Mouse (Mus musculus): ENCODE measurements around the gene Mc3r.

The Mc3r gene

GRCm38 (mm10) chr2:172256418-172256817 is 8.1 kb downstream of the Mc3r start:
- no peak for DNase-seq (ENCODE audit: low spot score)

DNA sequence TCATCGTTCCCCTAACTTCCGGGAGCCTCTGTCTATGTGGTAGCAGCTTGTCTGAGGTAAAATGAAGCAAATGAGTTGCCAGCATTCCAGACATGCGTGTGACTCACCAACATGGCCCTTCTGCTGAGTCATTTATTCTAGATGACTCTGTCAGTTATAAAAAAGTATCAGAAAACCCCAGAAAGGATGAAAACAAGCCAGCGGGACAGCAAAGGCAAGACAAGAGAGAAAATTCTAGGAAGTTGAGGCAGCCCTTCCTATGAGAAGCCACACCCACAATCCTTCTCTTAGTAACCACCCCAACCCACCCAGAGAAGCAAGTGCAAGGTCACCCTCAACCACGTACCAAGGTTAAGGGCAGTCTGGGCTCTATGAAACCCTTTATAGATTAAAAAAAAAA is 8.7 kb downstream of the Mc3r start:
- DNase-seq (ENCODE audit: low spot score) = no peak

GRCm38 (mm10) chr2:172257471-172258065 is 9.3 kb downstream of the Mc3r start:
- DNase-seq (ENCODE audit: low spot score) = no peak

DNA sequence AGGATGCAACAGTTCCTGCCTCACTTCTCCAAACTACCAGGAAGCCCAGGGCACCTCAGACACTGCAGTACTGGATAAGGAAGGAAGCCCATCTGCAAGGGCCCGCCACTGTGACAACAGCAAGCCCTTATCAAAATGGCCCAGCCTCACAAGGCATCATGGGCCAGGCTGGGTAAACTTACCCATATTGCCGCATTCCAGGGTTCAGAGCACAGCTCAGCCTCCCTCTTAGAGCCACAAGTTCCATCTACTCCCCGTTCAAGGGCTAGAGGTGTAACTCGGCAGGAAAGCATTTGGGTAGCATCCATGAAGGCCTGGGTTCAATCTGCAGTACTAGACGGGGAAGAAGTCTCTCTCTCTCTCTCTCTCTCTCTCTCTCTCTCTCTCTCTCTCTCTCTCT is 11.8 kb downstream of the Mc3r start:
- no peak for DNase-seq (ENCODE audit: low spot score)

DNA sequence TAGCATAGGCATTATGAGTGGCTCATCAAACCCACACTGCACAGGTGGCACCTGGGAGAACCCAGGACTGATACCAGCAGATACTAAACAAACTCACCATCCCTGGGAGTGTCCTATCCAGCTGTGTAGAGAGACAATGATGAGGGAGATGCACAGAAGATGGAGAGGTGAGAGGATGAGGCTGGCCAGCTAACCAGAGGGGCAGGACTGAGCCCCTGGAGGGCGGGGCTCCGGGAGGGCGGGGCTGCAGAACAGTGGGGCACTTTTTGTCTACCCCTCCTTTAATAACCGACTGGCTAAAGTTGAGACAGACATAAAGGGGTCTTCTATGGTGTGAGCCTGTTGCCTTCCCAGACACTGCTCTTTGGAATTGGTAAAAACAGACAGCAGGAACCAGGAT is 13.1 kb downstream of the Mc3r start:
- no peak for DNase-seq (ENCODE audit: low spot score)

- no peak for DNase-seq (ENCODE audit: low spot score)
These were observed 14.9 kb downstream of the Mc3r start for GRCm38 (mm10) chr2:172263216-172263615.

DNA sequence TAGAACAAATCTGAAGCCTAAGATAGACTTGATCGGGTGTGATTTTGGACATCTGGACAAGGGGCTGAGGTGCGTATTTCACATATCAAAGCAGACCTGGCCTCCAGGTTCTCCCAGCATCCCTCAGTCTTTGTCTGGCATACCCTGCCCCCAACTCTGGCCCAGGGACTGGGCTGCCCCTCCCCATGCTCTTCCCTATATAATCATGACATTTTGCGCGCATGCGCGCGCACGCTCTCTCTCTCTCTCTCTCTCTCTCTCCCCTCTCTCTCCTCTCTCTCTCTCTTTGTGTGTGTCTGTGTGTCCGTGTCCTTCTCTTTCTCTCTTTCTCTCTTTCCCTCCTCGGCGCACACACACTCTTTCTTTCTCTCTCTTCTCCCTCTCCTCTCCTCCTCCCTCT is 21.6 kb downstream of the Mc3r start:
- no peak for DNase-seq (ENCODE audit: low spot score)

- DNase-seq (ENCODE audit: low spot score) = no peak
These were observed 22.2 kb downstream of the Mc3r start for GRCm38 (mm10) chr2:172270485-172270944.

DNA sequence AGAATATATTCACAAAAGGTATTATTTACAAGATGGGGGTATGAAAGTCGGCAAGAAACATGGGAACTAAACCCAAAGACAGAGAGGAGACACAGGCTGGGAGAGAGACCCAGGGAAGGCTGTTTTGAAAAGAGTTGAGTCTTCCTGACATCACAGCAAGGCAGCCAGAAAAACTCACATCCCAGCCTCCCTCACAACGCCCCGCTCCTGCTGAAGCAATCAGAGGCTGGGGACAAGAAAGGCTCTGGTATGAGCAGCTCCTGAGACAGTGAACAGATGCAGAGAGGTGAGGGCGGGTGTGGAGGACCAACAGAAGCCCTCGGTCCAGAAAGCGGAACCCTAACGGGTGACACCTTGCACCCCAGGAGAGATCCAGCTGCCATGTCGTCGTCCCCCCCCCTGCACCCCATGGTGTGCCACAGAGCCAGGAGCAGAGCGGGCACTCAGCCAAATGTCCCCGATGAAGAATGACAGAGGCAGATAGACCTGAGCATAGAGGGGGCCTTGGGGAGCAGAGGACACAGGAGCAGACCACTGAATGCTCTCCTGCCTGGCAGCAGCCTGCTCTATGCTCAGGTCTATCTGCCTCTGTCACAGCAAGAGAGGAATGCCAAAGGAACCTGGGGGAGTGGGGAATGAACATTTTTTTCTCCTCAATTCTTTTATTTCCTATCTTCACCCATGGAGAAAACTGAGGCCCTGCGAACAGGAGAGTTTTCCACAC is 22.8 kb downstream of the Mc3r start:
- DNase-seq (ENCODE audit: low spot score) = no peak

DNA sequence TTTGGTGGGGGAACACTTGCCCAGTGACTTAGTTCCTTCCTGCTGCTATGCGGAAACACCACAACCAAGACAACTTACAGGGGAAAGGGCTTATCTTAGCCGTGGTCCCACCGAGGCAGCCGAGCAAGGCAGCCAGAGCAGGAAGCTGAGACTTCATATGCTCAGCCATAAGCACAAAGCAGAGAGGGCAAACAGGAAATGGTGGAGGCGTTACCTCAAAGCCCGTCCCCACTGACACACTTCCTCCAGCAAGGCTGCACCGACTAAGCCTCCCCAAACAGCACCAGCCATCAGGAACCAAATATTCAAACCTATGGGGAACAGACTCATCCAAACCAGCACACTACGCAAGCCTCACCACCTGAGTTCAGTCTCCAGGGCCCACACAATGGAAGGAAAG is 26.4 kb downstream of the Mc3r start:
- no peak for DNase-seq (ENCODE audit: low spot score)

- no peak for DNase-seq (ENCODE audit: low spot score)
These were observed 27.9 kb downstream of the Mc3r start for GRCm38 (mm10) chr2:172276155-172276554.

- DNase-seq (ENCODE audit: low spot score) = no peak
These were observed 30.7 kb downstream of the Mc3r start for GRCm38 (mm10) chr2:172278979-172279378.

DNA sequence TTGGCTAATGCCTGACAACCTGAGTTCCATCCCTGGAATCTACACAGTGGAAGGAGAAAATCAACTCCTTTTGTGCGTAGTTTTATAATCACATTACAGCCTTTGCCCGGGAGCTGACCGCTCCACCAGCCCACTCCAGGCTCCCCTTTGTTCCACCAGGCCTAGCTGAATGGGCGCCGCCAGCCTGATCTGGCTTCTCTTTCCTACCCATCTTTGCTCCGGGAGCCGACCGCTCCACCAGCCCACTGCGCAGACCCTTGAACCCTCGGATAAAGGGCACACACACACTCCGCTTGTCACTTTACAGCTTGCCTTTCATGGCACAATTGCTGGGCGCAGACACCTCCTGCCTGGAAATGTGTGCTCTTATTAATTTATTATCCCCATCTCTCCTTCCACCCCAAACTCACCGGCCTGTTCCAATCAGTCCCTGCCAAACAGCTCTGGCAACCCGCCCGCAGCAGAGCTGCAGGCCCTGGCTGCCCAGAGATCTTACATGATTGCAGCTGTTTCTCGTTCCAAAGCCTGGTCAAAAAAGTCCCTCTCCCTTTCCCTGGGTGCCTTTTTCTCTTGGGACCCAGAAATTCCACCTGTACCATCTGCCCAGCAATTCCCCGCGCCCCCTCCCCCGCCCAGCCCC is 33.9 kb downstream of the Mc3r start:
- no peak for DNase-seq (ENCODE audit: low spot score)

DNA sequence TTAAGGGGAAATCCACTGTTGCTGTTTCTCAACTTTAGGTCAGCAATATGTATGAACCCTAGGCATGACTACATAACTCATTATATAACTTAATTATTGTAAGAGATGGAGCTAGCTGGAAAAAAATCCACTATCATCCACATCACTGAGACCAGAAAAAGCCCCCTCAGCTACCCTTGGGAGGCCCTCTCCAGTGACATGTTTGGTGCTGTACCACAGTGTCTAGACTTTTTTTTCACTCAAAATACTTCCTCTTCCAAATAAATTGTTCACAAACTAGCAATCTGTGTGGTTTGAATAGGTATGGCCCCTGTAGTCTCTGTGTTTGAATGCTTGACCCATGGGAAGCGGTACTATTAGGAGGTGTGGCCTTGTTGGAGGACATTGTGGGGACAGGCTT is 39.4 kb downstream of the Mc3r start:
- DNase-seq (ENCODE audit: low spot score) = no peak

DNA sequence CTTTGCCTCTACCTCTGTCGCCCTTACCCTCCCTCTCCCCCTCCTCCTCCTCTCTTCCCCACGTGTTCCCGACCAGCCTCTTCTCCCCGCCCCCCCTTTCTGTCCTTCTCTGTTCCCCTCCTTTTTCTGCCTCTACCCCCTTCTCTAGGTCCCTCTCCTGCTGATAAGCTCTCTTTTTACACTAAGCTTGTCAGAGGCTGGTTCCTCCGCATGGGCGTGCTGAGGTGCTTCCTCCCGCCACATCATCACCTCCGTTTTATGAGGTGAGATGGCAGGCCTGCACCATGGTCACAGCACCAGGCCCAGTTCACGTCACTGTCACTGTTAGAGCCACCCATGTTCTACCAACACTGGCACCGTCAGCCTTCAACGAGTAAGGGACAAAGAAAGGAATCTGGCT is 40.7 kb downstream of the Mc3r start:
- DNase-seq (ENCODE audit: low spot score) = no peak

GRCm38 (mm10) chr2:172289632-172290031 is 41.3 kb downstream of the Mc3r start:
- DNase-seq (ENCODE audit: low spot score) = no peak

DNA sequence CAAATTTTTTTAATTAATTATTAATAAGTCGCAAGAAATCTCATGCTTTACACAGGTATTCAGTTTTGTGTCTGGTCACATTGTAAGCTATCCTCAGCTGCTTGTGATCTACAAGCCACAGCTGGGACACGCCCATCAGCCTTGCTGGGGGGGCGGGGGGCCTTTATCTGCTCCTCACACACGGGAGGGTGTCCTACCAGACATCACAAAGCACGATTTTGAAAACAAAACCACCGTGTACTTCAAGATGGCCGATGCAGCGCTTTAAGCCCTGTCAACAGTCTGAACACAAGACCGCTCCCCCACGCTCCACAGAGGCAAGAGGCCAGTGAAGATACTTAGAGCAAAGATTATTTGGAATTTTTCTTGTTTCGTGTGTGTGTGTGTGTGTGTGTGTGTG is 42.2 kb downstream of the Mc3r start:
- DNase-seq (ENCODE audit: low spot score) = no peak

DNA sequence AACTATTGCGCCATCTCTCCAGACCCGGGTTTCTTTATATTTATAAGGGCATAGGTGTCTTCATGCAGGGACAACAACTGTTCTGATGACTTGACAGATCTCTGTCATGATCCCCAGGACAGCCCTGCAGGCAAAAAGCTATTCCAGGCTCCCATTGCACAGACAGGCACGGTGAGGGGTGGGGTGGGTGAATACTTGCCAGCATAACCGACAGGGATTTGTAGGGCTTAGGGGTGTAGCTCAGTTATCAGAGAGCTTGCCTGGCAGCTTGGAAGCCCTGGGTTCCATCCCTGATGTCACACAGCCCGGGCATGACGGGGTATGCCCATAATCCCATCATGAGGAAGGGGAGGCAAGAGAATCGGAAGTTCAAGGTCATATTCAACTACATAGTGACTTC is 42.7 kb downstream of the Mc3r start:
- DNase-seq (ENCODE audit: low spot score) = no peak

GRCm38 (mm10) chr2:172291755-172292524 is 43.6 kb downstream of the Mc3r start:
- no peak for DNase-seq (ENCODE audit: low spot score)

- DNase-seq (ENCODE audit: low spot score) = no peak
These were observed 44.5 kb downstream of the Mc3r start for GRCm38 (mm10) chr2:172292525-172293405.

GRCm38 (mm10) chr2:172298083-172298482 is 49.8 kb downstream of the Mc3r start:
- DNase-seq (ENCODE audit: low spot score) = no peak

- DNase-seq (ENCODE audit: low spot score) = no peak
These were observed 50.2 kb downstream of the Mc3r start for GRCm38 (mm10) chr2:172298542-172298941.
